Mouse (Mus musculus) spleen, adult 10 weeks (tissue): ENCODE results near the gene Slc22a23. TPM values are rescaled to one million over a fixed set of nuclear protein-coding genes. Genes with fewer than 3 reads are reported as not detected.

Experiments
- polyA plus RNA-seq: library from polyadenylated mRNA; stranded (reverse); fragments of 350-450 nt; fragmentation: Illumina TruSeq; extraction: RNeasy Lipid Tissue Mini Kit (QIAGEN cat#74804); gene quantifications from one replicate; pipeline ENCODE4 v1.2.3, GENCODE M21; 2015; ENCODE audit warnings: low replicate concordance; ENCODE audit not compliant: insufficient read depth

The Slc22a23 gene
- 4.9 TPM for polyA plus RNA-seq

DNA sequence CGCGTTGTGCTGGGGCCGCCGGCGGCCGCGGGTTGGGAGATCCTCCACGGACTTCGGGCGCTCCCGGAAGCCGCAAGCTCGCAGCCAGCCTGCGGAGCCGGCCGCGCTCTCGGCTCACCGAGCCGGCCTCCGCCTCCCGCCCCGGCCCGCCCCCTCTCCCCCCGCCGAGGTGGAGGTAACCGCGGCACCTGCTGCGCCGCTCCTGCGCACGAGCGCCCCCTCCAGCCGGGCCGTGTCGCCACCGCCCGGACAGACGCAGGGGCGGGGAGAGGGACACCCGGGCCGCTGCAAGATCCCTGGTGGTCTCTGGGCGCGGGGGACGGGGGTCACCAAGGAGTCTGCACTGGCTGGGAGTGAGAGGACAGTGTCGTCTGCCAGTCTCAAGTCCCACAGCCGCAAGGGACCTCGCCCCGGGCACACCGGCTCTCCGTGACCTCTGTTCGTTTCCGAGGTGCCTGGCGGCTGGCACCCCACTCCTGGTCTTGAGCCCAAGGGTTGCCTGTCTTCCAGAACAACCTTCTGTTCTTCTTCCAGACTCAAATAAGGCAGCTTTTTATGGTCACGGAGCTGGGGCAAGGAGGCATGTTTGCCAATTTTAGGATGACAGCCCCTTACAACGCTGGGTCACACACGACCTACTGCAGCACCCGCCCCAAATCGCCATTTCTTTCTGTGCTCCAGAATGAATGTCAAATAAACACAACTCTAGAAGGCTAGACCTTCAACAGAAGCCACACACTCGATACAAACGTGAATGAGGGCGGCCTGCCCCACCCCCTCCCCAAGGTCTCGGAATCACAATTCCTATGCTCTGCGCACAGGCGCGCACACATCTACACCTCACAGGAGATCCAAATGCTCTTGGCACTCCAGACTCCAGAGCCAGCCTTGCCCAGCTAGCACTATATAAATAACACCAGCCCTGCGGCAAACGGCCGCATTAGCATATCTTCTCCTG lies at the start of gene Slc22a23:
TSS of gene Slc22a23 (minus strand) at position 55 of the 958 bp plus-strand sequence.

GRCm38 (mm10) chr13:34162491-34163303 lies 182.3 kb downstream of the Slc22a23 start, which contains the start of gene Psmg4:
Psmg4 (plus strand) TSS chr13:34162964.

DNA sequence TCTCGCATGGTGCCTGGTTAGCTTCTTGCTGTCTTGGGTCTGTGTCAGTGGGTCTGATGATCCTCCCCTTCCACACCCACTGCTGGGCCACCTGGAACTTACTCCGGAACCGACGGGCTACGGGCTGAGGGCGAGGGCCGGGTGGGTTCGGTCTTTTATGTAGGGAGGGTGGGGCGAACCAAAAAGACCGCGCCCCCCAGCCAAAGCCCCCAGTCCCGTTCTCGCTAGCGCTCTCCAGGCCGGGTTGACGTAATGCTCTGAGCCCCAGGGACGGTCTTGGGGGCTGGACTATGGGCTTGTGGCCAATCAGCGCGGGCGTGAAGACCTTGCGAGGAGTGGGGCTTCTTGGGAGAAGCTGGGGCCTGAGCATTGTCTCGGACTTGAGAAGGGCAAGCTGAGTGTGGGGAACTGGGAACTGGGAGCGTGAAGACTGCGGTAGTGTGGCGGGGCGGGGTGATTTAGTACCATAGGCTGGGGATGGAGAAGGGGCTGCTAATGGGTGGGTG lies 214.7 kb downstream of the Slc22a23 start, which contains the start of gene Tubb2b:
TSS of gene Tubb2b (minus strand) at position 241 of the 506 bp plus-strand sequence.

Other genes starting within 250 kb of the Slc22a23 start
- 6.1 TPM for gene Tubb2b, start 214.7 kb downstream of the Slc22a23 start, polyA plus RNA-seq
- gene Psmg4, start 182.2 kb downstream of the Slc22a23 start, polyA plus RNA-seq = 27.1 TPM